Mouse (Mus musculus) adrenal gland, postnatal 14 days (tissue): ENCODE results near the gene Tmem178b. TPM values are rescaled to one million over a fixed set of nuclear protein-coding genes. Genes with fewer than 3 reads are reported as not detected.

Experiments
- DNase-seq: peaks from one replicate; pipeline ENCODE4 v3.0.0; 2021; ENCODE audit warnings: mixed read lengths
- total RNA-seq: library from RNA; stranded (reverse); gene quantifications from 2 replicates; pipeline ENCODE4 v1.2.3, GENCODE M21; 2021

The Tmem178b gene
- total RNA-seq, 1 experiment from 2014 or later, result 14.8 TPM

DNA sequence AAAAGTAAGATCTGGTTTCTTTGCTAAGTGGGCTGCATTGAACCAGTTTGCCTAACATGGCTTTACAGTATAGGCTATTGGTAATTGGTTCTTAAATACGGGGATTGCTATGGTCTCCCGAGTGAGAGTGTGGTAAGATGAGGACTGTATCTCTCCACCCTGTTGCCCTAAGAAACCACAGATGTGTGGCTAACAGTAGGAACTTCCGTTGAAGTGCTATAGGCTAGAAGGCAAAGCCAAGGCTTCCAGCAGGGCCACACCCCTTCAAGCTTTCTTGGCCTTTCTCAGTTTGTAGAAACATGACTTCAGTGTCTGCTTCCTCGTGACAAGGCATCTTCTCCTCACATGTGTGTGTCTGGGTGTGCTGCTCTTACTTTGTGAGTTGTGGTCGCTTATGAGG, 427.6 kb downstream of the Tmem178b start:
- no peak for DNase-seq

DNA sequence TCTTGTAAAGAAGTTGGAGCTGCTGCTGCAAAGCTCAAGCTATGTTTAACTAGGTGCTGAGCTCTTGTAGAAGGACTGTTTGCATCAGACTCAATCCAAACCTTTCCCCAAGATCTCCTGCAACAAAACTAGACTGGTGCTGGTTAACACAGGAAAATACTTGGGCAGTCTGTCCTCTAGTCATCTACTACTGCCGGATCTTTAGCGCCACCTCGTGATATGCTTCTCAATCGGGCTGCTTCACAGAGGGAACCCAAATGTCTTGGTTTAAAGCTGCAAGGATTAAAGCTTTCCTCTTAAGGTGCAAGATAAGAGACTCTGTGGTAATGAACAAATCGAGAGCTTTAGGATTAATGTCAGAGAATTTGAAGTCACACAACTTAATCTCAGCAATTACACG, 430.3 kb downstream of the Tmem178b start:
- peak; percentile 73 for DNase-seq

Other genes with a start within 250 kb of the Tmem178b start
- 30.9 and 35.4 TPM in 2 replicates for gene Braf, start 147.8 kb upstream of the Tmem178b start, total RNA-seq
- 79.0 and 91.7 TPM in 2 replicates for gene Mrps33, start 62.3 kb upstream of the Tmem178b start, total RNA-seq